Mouse (Mus musculus): Measurements from ENCODE around the gene Cd80. TPM values are rescaled to one million over a fixed set of nuclear protein-coding genes. Genes with fewer than 3 reads are reported as not detected.
"Not testable (repeated sequence)": the region's sequence is repeated elsewhere in the genome, so short reads cannot be mapped to it uniquely, and the experiment has no call there.

The Cd80 gene
- total RNA-seq, 2 experiments from 2014 or later = not detected

GRCm38 (mm10) chr16:38468706-38469018, 13.3 kb downstream of the Cd80 start:
- no peak for ATAC-seq (replicated peaks; ENCODE audit: low FRiP score, poor library complexity, severe bottlenecking)

- ATAC-seq (replicated peaks; ENCODE audit: low FRiP score, poor library complexity, severe bottlenecking) = no peak
Observed at GRCm38 (mm10) chr16:38469437-38469836, 14.1 kb downstream of the Cd80 start.

- ATAC-seq (replicated peaks; ENCODE audit: low FRiP score, poor library complexity, severe bottlenecking) = no peak
Observed at GRCm38 (mm10) chr16:38471697-38472506, 16.5 kb downstream of the Cd80 start.

GRCm38 (mm10) chr16:38472507-38472873, 17.1 kb downstream of the Cd80 start:
- ATAC-seq (replicated peaks; ENCODE audit: low FRiP score, poor library complexity, severe bottlenecking) = no peak

- no peak for ATAC-seq (replicated peaks; ENCODE audit: low FRiP score, poor library complexity, severe bottlenecking)
Observed at GRCm38 (mm10) chr16:38473661-38474060, 18.3 kb downstream of the Cd80 start.

- ATAC-seq (replicated peaks; ENCODE audit: low FRiP score, poor library complexity, severe bottlenecking) = no peak
Observed at GRCm38 (mm10) chr16:38474677-38475286, 19.4 kb downstream of the Cd80 start.

GRCm38 (mm10) chr16:38475681-38476311, 20.4 kb downstream of the Cd80 start:
- no peak for ATAC-seq (replicated peaks; ENCODE audit: low FRiP score, poor library complexity, severe bottlenecking)

GRCm38 (mm10) chr16:38476312-38477240, 21.2 kb downstream of the Cd80 start:
- peak; percentile 67 for ATAC-seq (replicated peaks; ENCODE audit: low FRiP score, poor library complexity, severe bottlenecking)

- not testable (repeated sequence) for ATAC-seq (replicated peaks; ENCODE audit: low FRiP score, poor library complexity, severe bottlenecking)
Observed at GRCm38 (mm10) chr16:38477241-38477608, 21.9 kb downstream of the Cd80 start.

GRCm38 (mm10) chr16:38478296-38478695, 22.9 kb downstream of the Cd80 start:
- no peak for ATAC-seq (replicated peaks; ENCODE audit: low FRiP score, poor library complexity, severe bottlenecking)

- no peak for ATAC-seq (replicated peaks; ENCODE audit: low FRiP score, poor library complexity, severe bottlenecking)
Observed at GRCm38 (mm10) chr16:38481327-38481726, 26.0 kb downstream of the Cd80 start.

- no peak for ATAC-seq (replicated peaks; ENCODE audit: low FRiP score, poor library complexity, severe bottlenecking)
Observed at GRCm38 (mm10) chr16:38482780-38483562, 27.6 kb downstream of the Cd80 start.

- no peak for ATAC-seq (replicated peaks; ENCODE audit: low FRiP score, poor library complexity, severe bottlenecking)
Observed at GRCm38 (mm10) chr16:38483582-38484309, 28.4 kb downstream of the Cd80 start.

- no peak for ATAC-seq (replicated peaks; ENCODE audit: low FRiP score, poor library complexity, severe bottlenecking)
Observed at GRCm38 (mm10) chr16:38492551-38492950, 37.2 kb downstream of the Cd80 start.

GRCm38 (mm10) chr16:38493890-38494289, 38.5 kb downstream of the Cd80 start:
- ATAC-seq (replicated peaks; ENCODE audit: low FRiP score, poor library complexity, severe bottlenecking) = no peak

- ATAC-seq (replicated peaks; ENCODE audit: low FRiP score, poor library complexity, severe bottlenecking) = no peak; the same call in 1 of the 2 replicates
Observed at GRCm38 (mm10) chr16:38496604-38497140, 41.3 kb downstream of the Cd80 start.

GRCm38 (mm10) chr16:38502469-38502868, 47.1 kb downstream of the Cd80 start:
- no peak for ATAC-seq (replicated peaks; ENCODE audit: low FRiP score, poor library complexity, severe bottlenecking)

- ATAC-seq (replicated peaks; ENCODE audit: low FRiP score, poor library complexity, severe bottlenecking) = no peak
Observed at GRCm38 (mm10) chr16:38503528-38503927, 48.2 kb downstream of the Cd80 start.
